29 mouse cellular contexts compared by ENCODE assay signal in the genomic region with DNA sequence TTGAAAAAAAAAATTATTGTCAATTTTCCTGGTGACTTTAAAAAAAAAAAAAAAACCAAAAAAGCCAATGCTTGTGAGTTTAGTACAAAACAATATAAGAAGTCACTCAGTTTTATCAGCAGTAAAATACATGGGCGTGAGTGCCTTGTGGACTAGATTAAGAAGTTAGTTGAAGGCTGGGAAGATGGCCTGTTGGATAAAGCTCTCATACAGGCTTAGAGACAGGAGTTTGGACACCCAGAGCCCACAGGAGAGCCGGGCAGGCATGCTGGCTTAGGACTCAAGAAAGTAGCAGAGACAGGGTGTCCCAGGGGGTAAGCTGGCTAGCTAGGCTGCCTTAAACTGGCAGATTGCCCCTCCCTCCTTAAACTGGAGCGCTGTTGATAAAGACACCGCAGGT. TPM values are rescaled to one million over a fixed set of nuclear protein-coding genes. Genes with fewer than 3 reads are reported as not detected.
DNase-seq lines count a peak whose midpoint lies in the region; ATAC-seq and TF ChIP-seq lines count a peak whose summit lies in the region.
"Had no signal": no experiment of that assay in that cellular context is flagged by ENCODE, and none has a peak within 500 bp of the region (broad histone marks: within the 10 kb centered on the region; RNA-seq: fewer than 3 reads in every experiment).

No protein-coding gene starts in this region.

- TF ChIP-seq EP300 in liver, postnatal 0 days (IDR thresholded peaks at IDR 0.05; ENCODE audit: low read depth): peak; percentile 90
- TF ChIP-seq EP300 in stomach, postnatal 0 days (optimal IDR thresholded peaks at IDR 0.05): no peak

- TF ChIP-seq CTCF in liver, postnatal 0 days (IDR thresholded peaks at IDR 0.05; ENCODE audit: low read depth): no peak
- no peak for TF ChIP-seq CTCF in stomach, postnatal 0 days (IDR thresholded peaks at IDR 0.05; ENCODE audit: low read depth)

- H3K9me3 ChIP-seq in liver, embryonic 11.5 days (ENCODE audit: control insufficient read depth, low read length): no peaks in the 10 kb centered on the region
- no peaks in the 10 kb centered on the region for H3K9me3 ChIP-seq in liver, postnatal 0 days (ENCODE audit: low read length)
- no peaks in the 10 kb centered on the region for H3K9me3 ChIP-seq in stomach, postnatal 0 days (ENCODE audit: control insufficient read depth, low read length)
- H3K9me3 ChIP-seq: embryonic facial prominence, embryonic 10.5 days; forebrain, embryonic 12.5 days; hindbrain, embryonic 15.5 days; intestine, embryonic 15.5 days; limb, embryonic 13.5 days; midbrain, embryonic 10.5 days; neural tube, embryonic 13.5 days had no signal

- H3K27me3 ChIP-seq in liver, embryonic 11.5 days (replicated peaks; ENCODE audit: control insufficient read depth, insufficient read depth, low read length): no peaks in the 10 kb centered on the region
- H3K27me3 ChIP-seq in liver, postnatal 0 days (ENCODE audit: insufficient read depth, low read length): no peaks in the 10 kb centered on the region
- no peaks in the 10 kb centered on the region for H3K27me3 ChIP-seq in stomach, postnatal 0 days (ENCODE audit: control insufficient read depth, insufficient read depth, low read length)
- H3K27me3 ChIP-seq: forebrain, embryonic 12.5 days; hindbrain, embryonic 15.5 days; intestine, embryonic 15.5 days; limb, embryonic 13.5 days; neural tube, embryonic 13.5 days had no signal

- peak overlapping the region; percentile 88 for H3K27ac ChIP-seq in liver, embryonic 11.5 days (ENCODE audit: low read depth, low read length)
- peak overlapping the region; percentile 40; the same call in 1 of the 2 replicates for H3K27ac ChIP-seq in liver, postnatal 0 days (ENCODE audit: low read depth)
- H3K27ac ChIP-seq in stomach, postnatal 0 days (replicated peaks): no peak overlapping the region
- H3K27ac ChIP-seq: embryonic facial prominence, embryonic 10.5 days; forebrain, embryonic 12.5 days; hindbrain, embryonic 15.5 days; intestine, embryonic 15.5 days; layer of hippocampus, adult 2 months; limb, embryonic 13.5 days; midbrain, embryonic 10.5 days; neural tube, embryonic 13.5 days had no signal

- H3K4me3 ChIP-seq in liver, embryonic 11.5 days (ENCODE audit: low read depth, low read length): no peak overlapping the region
- H3K4me3 ChIP-seq in liver, postnatal 0 days (ENCODE audit: low read depth, low read length): no peak overlapping the region
- no peak overlapping the region for H3K4me3 ChIP-seq in stomach, postnatal 0 days (ENCODE audit: low read depth, low read length)
- H3K4me3 ChIP-seq: embryonic facial prominence, embryonic 10.5 days; forebrain, embryonic 12.5 days; hindbrain, embryonic 15.5 days; intestine, embryonic 15.5 days; layer of hippocampus, adult 2 months; limb, embryonic 13.5 days; midbrain, embryonic 10.5 days; myocyte; neural tube, embryonic 13.5 days had no signal

- peak; percentile 13 for DNase-seq in NIH3T3 (ENCODE audit: low read depth)
- DNase-seq in c-Kit-positive CD71-positive TER-119-positive erythroid progenitor cells, embryonic 14.5 days (ENCODE audit: low spot score): peak; percentile 74
- no peak for DNase-seq in liver, embryonic 11.5 days (ENCODE audit: low spot score)
- DNase-seq in liver, postnatal 0 days: peak; percentile 23
- DNase-seq in stomach, postnatal 0 days (ENCODE audit: low spot score): no peak
- no peak for DNase-seq in cerebellum, postnatal 36 days
- no peak for DNase-seq in retina, postnatal 1 day
- DNase-seq: cerebellum, adult 2 months; cerebellum, postnatal 25 days; kidney, adult 9 months; kidney, postnatal 25 days; layer of hippocampus, postnatal 36 days; lung, embryonic 14.5 days; lung, postnatal 36 days had no signal

- H3K9ac ChIP-seq in liver, embryonic 11.5 days (ENCODE audit: low read depth, low read length): peak overlapping the region; percentile 39; the same call in 1 of the 2 replicates
- no peak overlapping the region for H3K9ac ChIP-seq in liver, postnatal 0 days (replicated peaks)
- H3K9ac ChIP-seq in stomach, postnatal 0 days (ENCODE audit: low read length): no peak overlapping the region
- H3K9ac ChIP-seq: forebrain, embryonic 12.5 days; hindbrain, embryonic 15.5 days; intestine, embryonic 15.5 days; limb, embryonic 13.5 days; lung, embryonic 14.5 days; neural tube, embryonic 13.5 days had no signal

- ATAC-seq in liver, embryonic 11.5 days (replicated peaks; ENCODE audit: low FRiP score): peak; percentile 88
- peak; percentile 72 for ATAC-seq in liver, postnatal 0 days
- ATAC-seq in stomach, postnatal 0 days (ENCODE audit: low FRiP score, low TSS enrichment): no peak
- ATAC-seq: intestine, embryonic 15.5 days; midbrain, embryonic 16.5 days had no signal

- peak overlapping the region; percentile 25; the same call in 1 of the 2 replicates for H3K4me2 ChIP-seq in liver, embryonic 11.5 days
- 0 out of 2 replicates have a peak overlapping the region, but pooled peaks have one; percentile 0 for H3K4me2 ChIP-seq in liver, postnatal 0 days (ENCODE audit: low read depth, low read length)
- H3K4me2 ChIP-seq in stomach, postnatal 0 days (replicated peaks; ENCODE audit: low read depth): no peak overlapping the region
- H3K4me2 ChIP-seq: forebrain, embryonic 12.5 days; heart, embryonic 11.5 days; hindbrain, embryonic 15.5 days; intestine, embryonic 15.5 days; limb, embryonic 13.5 days; lung, embryonic 14.5 days; neural tube, embryonic 13.5 days had no signal

- H3K4me1 ChIP-seq in liver, embryonic 11.5 days (replicated peaks; ENCODE audit: control insufficient read depth, insufficient read depth, low read length): peaks cover 16% of the 10 kb centered on the region
- peaks cover 7% of the 10 kb centered on the region for H3K4me1 ChIP-seq in liver, postnatal 0 days (ENCODE audit: insufficient read depth)
- no peaks in the 10 kb centered on the region for H3K4me1 ChIP-seq in stomach, postnatal 0 days (replicated peaks; ENCODE audit: control insufficient read depth, insufficient read depth)
- H3K4me1 ChIP-seq: embryonic facial prominence, embryonic 10.5 days; forebrain, embryonic 12.5 days; intestine, embryonic 15.5 days; limb, embryonic 13.5 days; midbrain, embryonic 10.5 days had no signal

- H3K36me3 ChIP-seq in liver, embryonic 11.5 days (ENCODE audit: control insufficient read depth, insufficient read depth, low read length): peaks cover 15% of the 10 kb centered on the region
- peaks cover 45% of the 10 kb centered on the region for H3K36me3 ChIP-seq in liver, postnatal 0 days (replicated peaks; ENCODE audit: insufficient read depth, low read length)
- peaks cover 10% of the 10 kb centered on the region for H3K36me3 ChIP-seq in stomach, postnatal 0 days (ENCODE audit: control insufficient read depth, insufficient read depth, low read length)

- WGBS in liver, embryonic 11.5 days: 65% methylated on average over 4 of the region's 4 CpGs
- WGBS in liver, postnatal 0 days (ENCODE audit: insufficient replicate concordance): 65% methylated on average over 4 of the region's 4 CpGs
- 93% methylated on average over 4 of the region's 4 CpGs for WGBS in stomach, postnatal 0 days

RNA-seq across cellular contexts. Expression of gene Nudt9, which starts 8.8 kb away (rescaled TPM):
- polyA plus RNA-seq in liver, embryonic 11.5 days (2014; fragmentation: Nextera tagmentation; extraction: Ambion mirVana): 103 and 110 TPM in 2 replicates
- 48.5 and 48.7 TPM in 2 replicates for polyA plus RNA-seq in liver, postnatal 0 days (2015; fragmentation: Nextera tagmentation; extraction: Ambion mirVana)
- polyA plus RNA-seq in stomach, postnatal 0 days (2015; fragmentation: Nextera tagmentation; extraction: Ambion mirVana): 53.0 and 57.1 TPM in 2 replicates

RNA-seq across cellular contexts. Expression of gene Gm17660, which starts 22.5 kb away (rescaled TPM):
- polyA plus RNA-seq in liver, embryonic 11.5 days (2014; fragmentation: Nextera tagmentation; extraction: Ambion mirVana): not detected in 2 replicates
- not detected in 2 replicates for polyA plus RNA-seq in liver, postnatal 0 days (2015; fragmentation: Nextera tagmentation; extraction: Ambion mirVana)
- 0.35 TPM in 1 of 2 replicates, not detected in the other for polyA plus RNA-seq in stomach, postnatal 0 days (2015; fragmentation: Nextera tagmentation; extraction: Ambion mirVana)
- polyA plus RNA-seq: C2C12; cerebellum, adult 2 months; embryonic facial prominence, embryonic 10.5 days; forebrain, embryonic 12.5 days; gonadal fat pad, adult 2 months; heart, embryonic 11.5 days; heart, postnatal 0 days; hindbrain, embryonic 15.5 days; intestine, embryonic 15.5 days; limb, embryonic 13.5 days; lung, embryonic 14.5 days; midbrain, embryonic 10.5 days; midbrain, embryonic 16.5 days; myocyte; neural tube, embryonic 13.5 days; thymus, postnatal 0 days had no signal

RNA-seq across cellular contexts. Expression of gene Hsd17b11, which starts 33.2 kb away (rescaled TPM):
- polyA plus RNA-seq in liver, embryonic 11.5 days (2014; fragmentation: Nextera tagmentation; extraction: Ambion mirVana): 1.7 and 2.5 TPM in 2 replicates
- 26.7 and 27.1 TPM in 2 replicates for polyA plus RNA-seq in liver, postnatal 0 days (2015; fragmentation: Nextera tagmentation; extraction: Ambion mirVana)
- polyA plus RNA-seq in stomach, postnatal 0 days (2015; fragmentation: Nextera tagmentation; extraction: Ambion mirVana): 19.1 and 20.9 TPM in 2 replicates

RNA-seq across cellular contexts. Expression of gene Sparcl1, which starts 58.6 kb away (rescaled TPM):
- 5.6 and 6.8 TPM in 2 replicates for polyA plus RNA-seq in liver, embryonic 11.5 days (2014; fragmentation: Nextera tagmentation; extraction: Ambion mirVana)
- polyA plus RNA-seq in liver, postnatal 0 days (2015; fragmentation: Nextera tagmentation; extraction: Ambion mirVana): 5.2 and 6.3 TPM in 2 replicates
- polyA plus RNA-seq in stomach, postnatal 0 days (2015; fragmentation: Nextera tagmentation; extraction: Ambion mirVana): 206 and 241 TPM in 2 replicates
- polyA plus RNA-seq: C2C12 had no signal

Comparison
In these comparisons a context has a peak if more than half of its experiments do, and no peak if none do; other contexts are left out.
1. DNase-seq: peak in NIH3T3 (single experiment), c-Kit-positive CD71-positive TER-119-positive erythroid progenitor cells, embryonic 14.5 days (single experiment) and liver, postnatal 0 days (single experiment); none in liver, embryonic 11.5 days (single experiment), stomach, postnatal 0 days (single experiment), cerebellum, postnatal 36 days (0 of 2) and retina, postnatal 1 day (single experiment).